ENCODE assay signal across 8 mouse cellular contexts in the genomic region with DNA sequence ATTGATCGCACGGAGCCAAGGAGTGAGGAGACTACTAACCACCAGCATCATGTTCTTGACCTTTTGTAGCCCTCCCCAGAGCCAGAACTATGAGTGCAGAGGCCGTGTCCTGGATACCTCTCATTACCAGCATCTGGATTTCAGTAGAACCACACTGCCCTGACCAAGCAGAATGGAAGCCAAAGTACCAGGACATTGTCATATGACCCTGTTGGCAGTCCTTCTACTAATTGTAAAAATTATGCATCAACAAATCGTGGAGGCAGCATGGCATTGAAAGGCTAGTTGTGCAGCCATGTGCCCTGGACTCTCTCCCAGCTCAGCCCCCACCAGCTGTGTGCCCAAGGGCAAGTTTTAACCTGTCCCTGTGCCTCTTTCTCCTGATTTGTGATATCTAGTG.
"Had no signal": no experiment of that assay in that cellular context is flagged by ENCODE, and none has a peak within 500 bp of the region (broad histone marks: within the 10 kb centered on the region; RNA-seq: fewer than 3 reads in every experiment).

No protein-coding gene starts in this region.

- DNase-seq: lung, embryonic 14.5 days; lung, postnatal 10 days; lung, postnatal 4 days; midbrain, embryonic 14.5 days; right cerebral cortex, postnatal 4 days; spleen, adult 18-20 months; thymus, adult 18-20 months; thymus, postnatal 25 days had no signal
